Mouse (Mus musculus): ENCODE measurements around the gene Tmem203. TPM values are rescaled to one million over a fixed set of nuclear protein-coding genes. Genes with fewer than 3 reads are reported as not detected.

The Tmem203 gene
- total RNA-seq, 2 experiments from 2014 or later, result 6.1 to 6.7 TPM

- ATAC-seq (replicated peaks; ENCODE audit: poor library complexity, severe bottlenecking), result no peak
These were observed 33.6 kb downstream of the Tmem203 start for GRCm38 (mm10) chr2:25288734-25289345.

- ATAC-seq (replicated peaks; ENCODE audit: poor library complexity, severe bottlenecking), result no peak
These were observed 34.4 kb downstream of the Tmem203 start, which contains the start of gene Lrrc26 for GRCm38 (mm10) chr2:25289651-25290050. Lrrc26 (plus strand) TSS chr2:25289915.

GRCm38 (mm10) chr2:25290101-25290815 is 35.0 kb downstream of the Tmem203 start:
- no peak for ATAC-seq (replicated peaks; ENCODE audit: poor library complexity, severe bottlenecking)

GRCm38 (mm10) chr2:25290816-25291130 is 35.5 kb downstream of the Tmem203 start:
- ATAC-seq (replicated peaks; ENCODE audit: poor library complexity, severe bottlenecking), result no peak

GRCm38 (mm10) chr2:25291184-25292053 is 36.2 kb downstream of the Tmem203 start:
- no peak for ATAC-seq (replicated peaks; ENCODE audit: poor library complexity, severe bottlenecking)

GRCm38 (mm10) chr2:25292054-25292544 is 36.9 kb downstream of the Tmem203 start:
- ATAC-seq (replicated peaks; ENCODE audit: poor library complexity, severe bottlenecking), result no peak

DNA sequence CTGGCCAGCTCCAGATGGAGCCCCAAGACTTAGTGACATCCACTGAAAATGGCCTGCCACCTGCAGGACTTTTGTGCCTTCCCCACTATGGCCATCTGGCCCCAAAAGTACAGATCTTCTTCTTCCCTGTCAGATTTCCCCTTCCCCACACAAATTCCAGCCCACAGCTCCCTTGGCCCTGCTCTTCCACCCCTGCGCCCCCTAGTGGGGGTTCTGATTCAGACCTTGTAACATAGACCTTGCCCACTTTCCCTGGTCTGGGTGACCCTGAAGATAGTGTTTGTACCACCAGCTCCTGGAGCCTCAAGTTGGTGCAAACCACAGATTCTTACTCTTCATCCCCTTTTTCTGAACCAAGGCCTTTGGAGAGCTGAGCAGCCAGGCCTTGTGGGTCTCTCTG is 37.6 kb downstream of the Tmem203 start:
- peak; percentile 55; the same call in 1 of the 2 replicates for ATAC-seq (replicated peaks; ENCODE audit: poor library complexity, severe bottlenecking)

DNA sequence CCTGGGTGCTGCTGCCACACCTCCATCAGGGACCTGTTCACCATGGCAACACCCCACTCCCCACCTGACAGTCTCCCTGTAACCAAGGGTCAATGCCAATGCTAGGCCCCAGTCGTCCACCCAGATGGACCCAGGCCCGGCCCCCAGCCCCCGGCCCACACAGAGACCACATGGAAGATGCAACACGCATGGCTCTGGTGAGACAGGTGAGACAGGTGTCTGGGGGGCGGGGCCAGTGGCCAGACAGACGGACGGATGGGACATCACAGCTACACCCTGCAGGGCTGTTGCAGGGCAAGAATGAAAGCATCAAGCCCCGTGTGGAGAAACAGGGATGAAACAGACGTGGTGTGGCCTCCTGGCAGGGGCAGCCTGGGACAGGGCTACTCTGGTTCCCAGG is 38.5 kb downstream of the Tmem203 start:
- no peak for ATAC-seq (replicated peaks; ENCODE audit: poor library complexity, severe bottlenecking)

GRCm38 (mm10) chr2:25297093-25297492 is 41.9 kb downstream of the Tmem203 start:
- ATAC-seq (replicated peaks; ENCODE audit: poor library complexity, severe bottlenecking), result no peak

DNA sequence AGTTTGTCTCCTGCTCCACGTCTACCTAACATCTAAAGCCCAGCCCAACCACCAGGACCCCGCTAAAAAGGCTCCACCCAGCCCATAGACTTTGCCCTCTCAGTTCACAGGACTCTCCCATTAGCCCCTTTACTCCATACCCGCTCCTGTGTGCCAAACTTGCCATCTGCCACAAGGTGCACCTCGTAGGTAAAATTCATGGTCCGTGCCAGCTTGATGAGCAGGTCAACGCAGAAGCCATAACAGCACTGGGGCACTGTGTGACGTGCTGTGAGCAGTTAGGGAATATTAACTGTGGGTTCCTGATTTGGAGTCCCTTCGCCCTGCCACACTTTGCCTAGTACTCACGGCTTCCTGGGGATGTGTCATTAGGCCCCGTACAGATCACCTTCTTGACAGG is 42.8 kb downstream of the Tmem203 start:
- ATAC-seq (replicated peaks; ENCODE audit: poor library complexity, severe bottlenecking), result no peak

GRCm38 (mm10) chr2:25303452-25303851 is 48.2 kb downstream of the Tmem203 start:
- no peak for ATAC-seq (replicated peaks; ENCODE audit: poor library complexity, severe bottlenecking)

- no peak for ATAC-seq (replicated peaks; ENCODE audit: poor library complexity, severe bottlenecking)
These were observed 48.9 kb downstream of the Tmem203 start for GRCm38 (mm10) chr2:25303931-25304656.

- peak; percentile 89 for ATAC-seq (replicated peaks; ENCODE audit: poor library complexity, severe bottlenecking)
These were observed 49.7 kb downstream of the Tmem203 start for GRCm38 (mm10) chr2:25304657-25305541.

Other genes starting within 250 kb of the Tmem203 start
Only the 30 nearest of the 34 such genes appear.
- gene Nsmf, start 201.1 kb upstream of the Tmem203 start, total RNA-seq (2014; fragmentation: Nextera tagmentation), result 18.6 and 19.2 TPM in 2 replicates
- gene Nsmf, start 201.1 kb upstream of the Tmem203 start, total RNA-seq (2017), result 4.2 and 22.6 TPM in 2 replicates
- not detected in 2 replicates for gene Entpd8, start 175.1 kb upstream of the Tmem203 start, total RNA-seq (2014; fragmentation: Nextera tagmentation)
- not detected in 2 replicates for gene Entpd8, start 175.1 kb upstream of the Tmem203 start, total RNA-seq (2017)
- gene Noxa1, start 160.3 kb upstream of the Tmem203 start, total RNA-seq (2014; fragmentation: Nextera tagmentation), result 1.3 TPM in 1 of 2 replicates, not detected in the other
- not detected in 2 replicates for gene Noxa1, start 160.3 kb upstream of the Tmem203 start, total RNA-seq (2017)
- 0.62 TPM in 1 of 2 replicates, not detected in the other for gene Nrarp, start 74.7 kb upstream of the Tmem203 start, total RNA-seq (2014; fragmentation: Nextera tagmentation)
- 0.39 and 0.72 TPM in 2 replicates for gene Nrarp, start 74.7 kb upstream of the Tmem203 start, total RNA-seq (2017)
- 14.6 and 20.2 TPM in 2 replicates for gene Tor4a, start 58.6 kb upstream of the Tmem203 start, total RNA-seq (2014; fragmentation: Nextera tagmentation)
- 14.7 and 16.4 TPM in 2 replicates for gene Tor4a, start 58.6 kb upstream of the Tmem203 start, total RNA-seq (2017)
- gene Nelfb, start 44.0 kb upstream of the Tmem203 start, total RNA-seq (2014; fragmentation: Nextera tagmentation), result 58.5 and 79.5 TPM in 2 replicates
- 33.7 and 81.1 TPM in 2 replicates for gene Nelfb, start 44.0 kb upstream of the Tmem203 start, total RNA-seq (2017)
- gene Stpg3, start 40.8 kb upstream of the Tmem203 start, total RNA-seq (2014; fragmentation: Nextera tagmentation), result not detected in 2 replicates
- gene Stpg3, start 40.8 kb upstream of the Tmem203 start, total RNA-seq (2017), result not detected in 2 replicates
- not detected in 2 replicates for gene Fam166a, start 36.7 kb upstream of the Tmem203 start, total RNA-seq (2014; fragmentation: Nextera tagmentation)
- not detected in 2 replicates for gene Fam166a, start 36.7 kb upstream of the Tmem203 start, total RNA-seq (2017)
- 180 and 327 TPM in 2 replicates for gene Tubb4b, start 30.7 kb upstream of the Tmem203 start, total RNA-seq (2014; fragmentation: Nextera tagmentation)
- 560 and 623 TPM in 2 replicates for gene Tubb4b, start 30.7 kb upstream of the Tmem203 start, total RNA-seq (2017)
- gene Slc34a3, start 21.1 kb upstream of the Tmem203 start, total RNA-seq (2014; fragmentation: Nextera tagmentation), result not detected in 2 replicates
- not detected in 2 replicates for gene Slc34a3, start 21.1 kb upstream of the Tmem203 start, total RNA-seq (2017)
- gene Rnf224, start 18.7 kb upstream of the Tmem203 start, total RNA-seq (2014; fragmentation: Nextera tagmentation), result not detected in 2 replicates
- not detected in 2 replicates for gene Rnf224, start 18.7 kb upstream of the Tmem203 start, total RNA-seq (2017)
- 0.58 TPM in 1 of 2 replicates, not detected in the other for gene Rnf208, start 13.2 kb upstream of the Tmem203 start, total RNA-seq (2014; fragmentation: Nextera tagmentation)
- not detected in 2 replicates for gene Rnf208, start 13.2 kb upstream of the Tmem203 start, total RNA-seq (2017)
- gene Cysrt1, start 13.0 kb upstream of the Tmem203 start, total RNA-seq (2014; fragmentation: Nextera tagmentation), result not detected in 2 replicates
- not detected in 2 replicates for gene Cysrt1, start 13.0 kb upstream of the Tmem203 start, total RNA-seq (2017)
- gene AL732309.1, start 8.6 kb upstream of the Tmem203 start, total RNA-seq (2014; fragmentation: Nextera tagmentation), result 5.2 and 16.1 TPM in 2 replicates
- gene AL732309.1, start 8.6 kb upstream of the Tmem203 start, total RNA-seq (2017), result 5.6 and 7.4 TPM in 2 replicates
- gene Tprn, start 7.2 kb downstream of the Tmem203 start, total RNA-seq (2014; fragmentation: Nextera tagmentation), result 15.0 and 17.2 TPM in 2 replicates
- gene Tprn, start 7.2 kb downstream of the Tmem203 start, total RNA-seq (2017), result 7.1 and 8.7 TPM in 2 replicates
- 120 TPM in 2 replicates for gene Ssna1, start 17.0 kb downstream of the Tmem203 start, total RNA-seq (2014; fragmentation: Nextera tagmentation)
- gene Ssna1, start 17.0 kb downstream of the Tmem203 start, total RNA-seq (2017), result 52.7 and 84.1 TPM in 2 replicates
- 34.7 and 46.0 TPM in 2 replicates for gene Anapc2, start 17.0 kb downstream of the Tmem203 start, total RNA-seq (2014; fragmentation: Nextera tagmentation)
- 17.8 and 35.7 TPM in 2 replicates for gene Anapc2, start 17.0 kb downstream of the Tmem203 start, total RNA-seq (2017)
- not detected in 2 replicates for gene Tmem210, start 32.7 kb downstream of the Tmem203 start, total RNA-seq (2014; fragmentation: Nextera tagmentation)
- not detected in 2 replicates for gene Tmem210, start 32.7 kb downstream of the Tmem203 start, total RNA-seq (2017)
- not detected in 2 replicates for gene Lrrc26, start 34.5 kb downstream of the Tmem203 start, total RNA-seq (2014; fragmentation: Nextera tagmentation)
- not detected in 2 replicates for gene Lrrc26, start 34.5 kb downstream of the Tmem203 start, total RNA-seq (2017)
- gene Grin1, start 63.7 kb downstream of the Tmem203 start, total RNA-seq (2014; fragmentation: Nextera tagmentation), result not detected in 2 replicates
- gene Grin1, start 63.7 kb downstream of the Tmem203 start, total RNA-seq (2017), result not detected in 2 replicates
- gene Man1b1, start 76.9 kb downstream of the Tmem203 start, total RNA-seq (2014; fragmentation: Nextera tagmentation), result 36.5 and 37.2 TPM in 2 replicates
- gene Man1b1, start 76.9 kb downstream of the Tmem203 start, total RNA-seq (2017), result 34.1 and 38.6 TPM in 2 replicates
- 15.2 and 34.8 TPM in 2 replicates for gene Dpp7, start 100.9 kb downstream of the Tmem203 start, total RNA-seq (2014; fragmentation: Nextera tagmentation)
- gene Dpp7, start 100.9 kb downstream of the Tmem203 start, total RNA-seq (2017), result 11.9 and 16.9 TPM in 2 replicates
- gene Uap1l1, start 110.2 kb downstream of the Tmem203 start, total RNA-seq (2014; fragmentation: Nextera tagmentation), result 55.6 and 58.1 TPM in 2 replicates
- gene Uap1l1, start 110.2 kb downstream of the Tmem203 start, total RNA-seq (2017), result 13.8 and 18.4 TPM in 2 replicates
- gene Sapcd2, start 116.9 kb downstream of the Tmem203 start, total RNA-seq (2014; fragmentation: Nextera tagmentation), result 4.5 and 17.1 TPM in 2 replicates
- 7.8 and 17.3 TPM in 2 replicates for gene Sapcd2, start 116.9 kb downstream of the Tmem203 start, total RNA-seq (2017)
- not detected in 2 replicates for gene Entpd2, start 140.4 kb downstream of the Tmem203 start, total RNA-seq (2014; fragmentation: Nextera tagmentation)
- not detected in 2 replicates for gene Entpd2, start 140.4 kb downstream of the Tmem203 start, total RNA-seq (2017)
- not detected in 2 replicates for gene Npdc1, start 143.9 kb downstream of the Tmem203 start, total RNA-seq (2014; fragmentation: Nextera tagmentation)
- not detected in 2 replicates for gene Npdc1, start 143.9 kb downstream of the Tmem203 start, total RNA-seq (2017)
- gene Fut7, start 167.8 kb downstream of the Tmem203 start, total RNA-seq (2014; fragmentation: Nextera tagmentation), result 34.5 and 38.8 TPM in 2 replicates
- 24.8 and 27.3 TPM in 2 replicates for gene Fut7, start 167.8 kb downstream of the Tmem203 start, total RNA-seq (2017)
- 54.8 and 56.4 TPM in 2 replicates for gene Abca2, start 173.3 kb downstream of the Tmem203 start, total RNA-seq (2014; fragmentation: Nextera tagmentation)
- 21.0 and 23.1 TPM in 2 replicates for gene Abca2, start 173.3 kb downstream of the Tmem203 start, total RNA-seq (2017)
- gene Clic3, start 201.4 kb downstream of the Tmem203 start, total RNA-seq (2014; fragmentation: Nextera tagmentation), result not detected in 2 replicates
- 1.4 TPM in 1 of 2 replicates, not detected in the other for gene Clic3, start 201.4 kb downstream of the Tmem203 start, total RNA-seq (2017)
- 29.1 and 39.4 TPM in 2 replicates for gene Paxx, start 205.7 kb downstream of the Tmem203 start, total RNA-seq (2014; fragmentation: Nextera tagmentation)
- 20.2 and 32.5 TPM in 2 replicates for gene Paxx, start 205.7 kb downstream of the Tmem203 start, total RNA-seq (2017)

Data from granulocyte monocyte progenitor cell, adult 5-6 weeks (primary cell).